Mouse (Mus musculus) liver, embryonic 16.5 days (tissue): ENCODE data around the gene Snx4. TPM values are rescaled to one million over a fixed set of nuclear protein-coding genes. Genes with fewer than 3 reads are reported as not detected.

ENCODE experiments used
- ATAC-seq: fragments of 200-750 bp; cut with Nextera tagmentation; 2 replicates; pipeline ENCODE4 v1.8.0; 2017; ENCODE audit warnings: low read depth, mild to moderate bottlenecking, moderate number of reproducible peaks, moderate library complexity
- H3K27ac ChIP-seq: fragments of 300-500 bp; sonication (generic); 2 replicates; pipeline ENCODE4 v1.5.1; 2014; ENCODE audit warnings: mild to moderate bottlenecking, low read length
- H3K27me3 ChIP-seq: fragments of 300-500 bp; sonication (generic); 2 replicates; pipeline ENCODE4 v1.6.1; 2014; ENCODE audit warnings: low read depth, low read length, mixed read lengths; ENCODE audit not compliant: control insufficient read depth, insufficient read depth
- H3K36me3 ChIP-seq: fragments of 300-500 bp; sonication (generic); 2 replicates; pipeline ENCODE4 v1.6.1; 2014; ENCODE audit warnings: mild to moderate bottlenecking; ENCODE audit not compliant: control insufficient read depth, insufficient read depth
- H3K4me1 ChIP-seq: fragments of 300-500 bp; sonication (generic); 2 replicates; pipeline ENCODE4 v1.6.1; 2014; ENCODE audit warnings: low read depth, low read length, mixed read lengths; ENCODE audit not compliant: control insufficient read depth
- H3K4me2 ChIP-seq: fragments of 300-500 bp; sonication (generic); 2 replicates; pipeline ENCODE4 v1.6.1; 2014; ENCODE audit warnings: low read depth, low read length, mixed read lengths
- H3K4me3 ChIP-seq: fragments of 300-500 bp; sonication (generic); 2 replicates; pipeline ENCODE4 v1.5.1; 2014; ENCODE audit warnings: low read depth, mild to moderate bottlenecking, low read length
- H3K9ac ChIP-seq: fragments of 300-500 bp; sonication (generic); 2 replicates; pipeline ENCODE4 v1.6.1; 2014; ENCODE audit warnings: low read depth, low read length
- H3K9me3 ChIP-seq: fragments of 300-500 bp; sonication (generic); replicated peaks from 2 replicates; pipeline ENCODE4 v1.6.1; 2016; ENCODE audit warnings: low read length; ENCODE audit not compliant: control insufficient read depth
- WGBS: fragments of 180-500 bp; shearing (Covaris S2); extraction: QIAGEN DNeasy Blood & Tissue Kit; methylation state at CpG from one replicate; pipeline ENCODE4 v1.1.7; 2014; ENCODE audit not compliant: insufficient replicate concordance; 5-methylcytosine and 5-hydroxymethylcytosine counted together
- polyA plus RNA-seq: library from polyadenylated mRNA; unstranded; fragments of >200 nt; fragmentation: Nextera tagmentation; extraction: Ambion mirVana; gene quantifications from 2 replicates; pipeline ENCODE4 v1.2.1, GENCODE M21; 2015

Gene Snx4
- polyA plus RNA-seq, 1 experiment from 2014 or later, result 20.4 TPM

GRCm38 (mm10) chr16:33343106-33343505 lies 91.9 kb downstream of the Snx4 start:
- H3K9ac ChIP-seq, result no peak overlapping the region
- no peak overlapping the region for H3K27ac ChIP-seq
- H3K4me1 ChIP-seq, result no peaks in the 10 kb centered on the region; the same call in 1 of the 2 replicates
- ATAC-seq, result no peak
- H3K36me3 ChIP-seq, result no peaks in the 10 kb centered on the region
- H3K9me3 ChIP-seq, result no peaks in the 10 kb centered on the region
- no peak overlapping the region for H3K4me3 ChIP-seq
- 79% methylated on average over 5 of the region's 5 CpGs for WGBS
- no peak overlapping the region for H3K4me2 ChIP-seq
- no peaks in the 10 kb centered on the region for H3K27me3 ChIP-seq

GRCm38 (mm10) chr16:33343601-33344000 lies 92.4 kb downstream of the Snx4 start:
- ATAC-seq, result no peak
- Histone ChIP-seq H3K27me3 (no peaks in the 10 kb centered on the region), H3K4me2 (no peak overlapping the region), H3K9ac (no peak overlapping the region), H3K9me3 (no peaks in the 10 kb centered on the region), H3K4me1 (no peaks in the 10 kb centered on the region), H3K36me3 (no peaks in the 10 kb centered on the region), H3K27ac (no peak overlapping the region), H3K4me3 (no peak overlapping the region)
- WGBS, result 25% methylated on average over 7 of the region's 7 CpGs

- WGBS, result 69% methylated on average over 9 of the region's 9 CpGs
- Histone ChIP-seq H3K36me3 (no peaks in the 10 kb centered on the region), H3K4me3 (no peak overlapping the region), H3K27ac (no peak overlapping the region), H3K4me1 (no peaks in the 10 kb centered on the region), H3K27me3 (no peaks in the 10 kb centered on the region), H3K9me3 (no peaks in the 10 kb centered on the region), H3K9ac (no peak overlapping the region), H3K4me2 (no peak overlapping the region)
- no peak for ATAC-seq
These were observed 93.1 kb downstream of the Snx4 start for GRCm38 (mm10) chr16:33344379-33344778.

- whole genome bisulfite sequencing, result 58% methylated on average over 4 of the region's 4 CpGs
These were observed 93.6 kb downstream of the Snx4 start for GRCm38 (mm10) chr16:33344875-33345274.

GRCm38 (mm10) chr16:33346376-33346775 lies 95.1 kb downstream of the Snx4 start:
- H3K4me2 ChIP-seq, result no peak overlapping the region
- no peak for ATAC-seq
- H3K4me3 ChIP-seq, result no peak overlapping the region
- no peaks in the 10 kb centered on the region for H3K36me3 ChIP-seq
- WGBS, result 44% methylated on average over 3 of the region's 3 CpGs
- H3K27me3 ChIP-seq, result no peaks in the 10 kb centered on the region
- no peak overlapping the region for H3K27ac ChIP-seq
- H3K9ac ChIP-seq, result no peak overlapping the region
- H3K4me1 ChIP-seq, result no peaks in the 10 kb centered on the region
- no peaks in the 10 kb centered on the region for H3K9me3 ChIP-seq

More at GRCm38 (mm10) chr16:33344875-33345274, 93.6 kb downstream of the Snx4 start:
- no peak overlapping the region for H3K27ac ChIP-seq
- H3K4me2 ChIP-seq, result no peak overlapping the region
- H3K9me3 ChIP-seq, result no peaks in the 10 kb centered on the region
- ATAC-seq, result no peak
- H3K4me1 ChIP-seq, result no peaks in the 10 kb centered on the region
- H3K4me3 ChIP-seq, result no peak overlapping the region
- no peak overlapping the region for H3K9ac ChIP-seq
- H3K36me3 ChIP-seq, result no peaks in the 10 kb centered on the region
- H3K27me3 ChIP-seq, result no peaks in the 10 kb centered on the region

- H3K27me3 ChIP-seq, result no peaks in the 10 kb centered on the region
- no peaks in the 10 kb centered on the region for H3K9me3 ChIP-seq
- no peaks in the 10 kb centered on the region for H3K4me1 ChIP-seq
- H3K27ac ChIP-seq, result no peak overlapping the region
- no peak overlapping the region for H3K9ac ChIP-seq
- H3K4me3 ChIP-seq, result no peak overlapping the region
- no peak for ATAC-seq
- H3K4me2 ChIP-seq, result no peak overlapping the region
- 63% methylated on average over 5 of the region's 5 CpGs for WGBS
- no peaks in the 10 kb centered on the region for H3K36me3 ChIP-seq
These were observed 95.9 kb downstream of the Snx4 start for GRCm38 (mm10) chr16:33347134-33347533.

Other genes starting within 250 kb of the Snx4 start
- 0.79 and 0.85 TPM in 2 replicates for gene Iqcg, start 195.2 kb upstream of the Snx4 start, polyA plus RNA-seq
- 464 and 539 TPM in 2 replicates for gene Rpl35a, start 195.0 kb upstream of the Snx4 start, polyA plus RNA-seq
- 0.67 and 0.97 TPM in 2 replicates for gene Lmln, start 188.9 kb upstream of the Snx4 start, polyA plus RNA-seq
- gene Osbpl11, start 66.4 kb upstream of the Snx4 start, polyA plus RNA-seq, result 4.1 and 4.4 TPM in 2 replicates
- 11.4 and 12.5 TPM in 2 replicates for gene Zfp148, start 129.4 kb downstream of the Snx4 start, polyA plus RNA-seq